Mouse (Mus musculus) CH12.LX (cell line): ENCODE measurements around the gene Foxs1. TPM values are rescaled to one million over a fixed set of nuclear protein-coding genes. Genes with fewer than 3 reads are reported as not detected.

ENCODE experiments used
- DNase-seq: peaks from one replicate; pipeline ENCODE4 v3.0.0-alpha.2; 2013; ENCODE audit errors: extremely low read depth
- H3K27ac ChIP-seq: 2 replicates; pipeline ENCODE4 v1.5.1; 2012; ENCODE audit warnings: low read depth, mild to moderate bottlenecking, control low read depth, moderate library complexity; ENCODE audit not compliant: insufficient read depth
- H3K27me3 ChIP-seq: replicated peaks from 2 replicates; pipeline ENCODE3; 2012; ENCODE audit warnings: inconsistent platforms
- H3K36me3 ChIP-seq, 2 experiments: replicated peaks in 1 of 2; 2 replicates each; pipeline versions ENCODE3 to v1.6.1; 2012; ENCODE audit warnings: inconsistent platforms in 1 of 2, low read length in 1 of 2, mild to moderate bottlenecking in 1 of 2, mixed read lengths in 1 of 2, moderate library complexity in 1 of 2; ENCODE audit not compliant: control insufficient read depth in 1 of 2, insufficient read depth in 1 of 2
- H3K4me1 ChIP-seq, 2 experiments: 2 replicates each; pipeline ENCODE4 v1.6.1; 2012; ENCODE audit warnings: inconsistent platforms in 1 of 2, moderate library complexity in 1 of 2; ENCODE audit not compliant: insufficient read depth in 2 of 2, control insufficient read depth in 1 of 2
- H3K4me2 ChIP-seq: 2 replicates; pipeline ENCODE4 v1.6.1; 2012; ENCODE audit warnings: low read depth, mild to moderate bottlenecking, control low read depth; ENCODE audit not compliant: poor library complexity, insufficient read depth, severe bottlenecking
- H3K4me3 ChIP-seq, 3 experiments: fragments of 150-350 bp in 1 of 3; sonication (generic) in 1 of 3; replicated peaks in 1 of 3; 2 replicates each; pipeline versions ENCODE3 to v1.5.1; 2011 to 2012; ENCODE audit warnings: low read depth in 2 of 3, low read length in 2 of 3, mild to moderate bottlenecking in 2 of 3, moderate library complexity in 2 of 3, control low read depth in 1 of 3, improper control_type of control experiment in 1 of 3, inconsistent platforms in 1 of 3, mixed read lengths in 1 of 3; ENCODE audit not compliant: poor library complexity in 1 of 3
- H3K79me2 ChIP-seq: replicated peaks from 2 replicates; pipeline ENCODE4 v1.6.1; 2012; ENCODE audit warnings: mild to moderate bottlenecking, moderate library complexity; ENCODE audit not compliant: control insufficient read depth, poor library complexity, insufficient read depth, severe bottlenecking; ENCODE audit errors: extremely low read depth
- H3K9ac ChIP-seq: 2 replicates; pipeline ENCODE4 v1.6.1; 2012; ENCODE audit warnings: low read depth, mild to moderate bottlenecking, control low read depth, moderate library complexity; ENCODE audit not compliant: insufficient read depth
- H3K9me3 ChIP-seq: replicated peaks from 2 replicates; pipeline ENCODE3; 2012; ENCODE audit warnings: low read length, inconsistent platforms, mixed read lengths
- CHD2 ChIP-seq: IDR thresholded peaks from 2 replicates; pipeline ENCODE4 v1.6.1; 2011; ENCODE audit warnings: low read length, improper control_type of control experiment
- CTCF ChIP-seq, 2 experiments: IDR thresholded peaks in 1 of 2; conservative IDR thresholded peaks in 1 of 2; 2 replicates each; pipeline ENCODE4 v1.5.1; 2011 to 2012; ENCODE audit warnings: low read depth in 2 of 2, low read length in 2 of 2, improper control_type of control experiment in 1 of 2, inconsistent platforms in 1 of 2, mild to moderate bottlenecking in 1 of 2, moderate library complexity in 1 of 2
- E2F4 ChIP-seq: IDR thresholded peaks from 2 replicates; pipeline ENCODE4 v1.6.1; 2011; ENCODE audit warnings: low read depth, low read length, improper control_type of control experiment; ENCODE audit not compliant: insufficient replicate concordance
- EP300 ChIP-seq: IDR thresholded peaks from 2 replicates; pipeline ENCODE4 v1.6.1; 2011; ENCODE audit warnings: low read length, improper control_type of control experiment
- ETS1 ChIP-seq: conservative IDR thresholded peaks from 2 replicates; pipeline ENCODE4 v1.6.1; 2012; ENCODE audit warnings: low read depth, mild to moderate bottlenecking, inconsistent platforms, low read length, improper control_type of control experiment, moderate library complexity
- GABPA ChIP-seq: IDR thresholded peaks from 2 replicates; pipeline ENCODE4 v1.6.1; 2012; ENCODE audit warnings: low read depth, low read length, improper control_type of control experiment, inconsistent platforms; ENCODE audit not compliant: insufficient replicate concordance
- HCFC1 ChIP-seq: IDR thresholded peaks from 2 replicates; pipeline ENCODE4 v1.6.1; 2012; ENCODE audit warnings: low read depth, mild to moderate bottlenecking, inconsistent platforms, low read length, improper control_type of control experiment
- IRF4 ChIP-seq: IDR thresholded peaks from 2 replicates; pipeline ENCODE4 v1.6.1; 2014; ENCODE audit warnings: low read depth, mild to moderate bottlenecking, inconsistent platforms, low read length, improper control_type of control experiment
- JUN ChIP-seq: IDR thresholded peaks from 2 replicates; pipeline ENCODE4 v1.6.1; 2011; ENCODE audit warnings: low read depth, mild to moderate bottlenecking, low read length, improper control_type of control experiment, moderate library complexity; ENCODE audit not compliant: insufficient read depth
- MAX ChIP-seq: IDR thresholded peaks from 2 replicates; pipeline ENCODE4 v1.6.1; 2011; ENCODE audit warnings: low read length, improper control_type of control experiment
- MAZ ChIP-seq: IDR thresholded peaks from 2 replicates; pipeline ENCODE4 v1.6.1; 2012; ENCODE audit warnings: low read depth, mild to moderate bottlenecking, inconsistent platforms, low read length, improper control_type of control experiment, moderate library complexity
- MYC ChIP-seq: IDR thresholded peaks from 2 replicates; pipeline ENCODE4 v1.6.1; 2011; ENCODE audit warnings: low read depth, mild to moderate bottlenecking, improper control_type of control experiment, low read length
- NRF1 ChIP-seq: IDR thresholded peaks from 2 replicates; pipeline ENCODE4 v1.6.1; 2014; ENCODE audit warnings: low read depth, mild to moderate bottlenecking, inconsistent platforms, low read length, improper control_type of control experiment, moderate library complexity
- POLR2A ChIP-seq: IDR thresholded peaks from 2 replicates; pipeline ENCODE4 v1.6.1; 2011; ENCODE audit warnings: low read depth, mild to moderate bottlenecking, improper control_type of control experiment, low read length
- POLR2AphosphoS2 ChIP-seq: IDR thresholded peaks from 2 replicates; pipeline ENCODE4 v1.6.1; 2011; ENCODE audit warnings: low read depth, low read length, improper control_type of control experiment
- RCOR1 ChIP-seq: conservative IDR thresholded peaks from 2 replicates; pipeline ENCODE4 v1.6.1; 2012; ENCODE audit warnings: low read depth, mild to moderate bottlenecking, inconsistent platforms, low read length, improper control_type of control experiment
- SIN3A ChIP-seq: IDR thresholded peaks from 2 replicates; pipeline ENCODE4 v1.6.1; 2012; ENCODE audit warnings: low read length, improper control_type of control experiment, inconsistent platforms
- TCF12 ChIP-seq: IDR thresholded peaks from 2 replicates; pipeline ENCODE4 v1.6.1; 2014; ENCODE audit warnings: low read depth, mild to moderate bottlenecking, inconsistent platforms, low read length, improper control_type of control experiment
- USF1 ChIP-seq: IDR thresholded peaks from 2 replicates; pipeline ENCODE4 v1.6.1; 2014; ENCODE audit warnings: low read depth, mild to moderate bottlenecking, inconsistent platforms, low read length, improper control_type of control experiment
- USF2 ChIP-seq: conservative IDR thresholded peaks from 2 replicates; pipeline ENCODE4 v1.6.1; 2011; ENCODE audit warnings: low read depth, low read length, improper control_type of control experiment
- ZC3H11A ChIP-seq: IDR thresholded peaks from 2 replicates; pipeline ENCODE4 v1.6.1; 2012; ENCODE audit warnings: low read depth, mild to moderate bottlenecking, inconsistent platforms, low read length, improper control_type of control experiment
- ZKSCAN1 ChIP-seq: IDR thresholded peaks from 2 replicates; pipeline ENCODE4 v1.6.1; 2012; ENCODE audit warnings: low read depth, inconsistent platforms, low read length, improper control_type of control experiment, borderline replicate concordance
- ZNF384 ChIP-seq: IDR thresholded peaks from 2 replicates; pipeline ENCODE4 v1.6.1; 2012; ENCODE audit warnings: low read depth, low read length, improper control_type of control experiment, inconsistent platforms
- dilution Hi-C: fragments of 300-500 bp; cut with MboI; formaldehyde crosslinking; loops from 2 replicates; pipeline ENCODE4 v1.14.3; 2020; ENCODE audit warnings: low sequenced_read_pairs; ENCODE audit not compliant: extremely low pct_unique_long_range_greater_than_20kb, extremely low pct_ligation_motif_present
- in situ Hi-C: fragments of 300-500 bp; cut with MboI; formaldehyde crosslinking; loops from 3 replicates; pipeline ENCODE4 v1.14.3; 2019; ENCODE audit warnings: low sequenced_read_pairs, low pct_ligation_motif_present, low pct_unique_long_range_greater_than_20kb, mixed read lengths
- polyA plus RNA-seq: library from polyadenylated mRNA; unstranded; fragments of >175 nt; gene quantifications from 2 replicates; pipeline ENCODE4 v1.2.1, GENCODE M21; 2012; ENCODE audit warnings: low read depth; ENCODE audit not compliant: insufficient read length
- total RNA-seq, 2 experiments: library from RNA; depleted of rRNA; stranded (reverse); fragments of 300-350 nt in 1 of 2; fragments of >200 nt in 1 of 2; gene quantifications; 2 replicates each; pipeline ENCODE4 v1.2.3; 2012 to 2014

Gene Foxs1
- total and polyA plus RNA-seq, 3 experiments: 6.1 to 9.5 (median 9.1) TPM

GRCm38 (mm10) chr2:152933614-152934013 is 606 bp upstream of the Foxs1 start (continued):
- TF ChIP-seq ZC3H11A: peak; percentile 40
- TF ChIP-seq MYC: no peak
- peak; percentile 31; the same call in 1 of the 2 replicates for TF ChIP-seq MAX
- peak; percentile 77 to 93 for TF ChIP-seq CTCF (conservative IDR thresholded peaks at IDR 0.05 in 1 of 2, IDR thresholded peaks at IDR 0.05 in 1 of 2; ENCODE audit: low read depth in 2 of 2, low read length in 2 of 2)
- TF ChIP-seq SIN3A: 0 out of 2 replicates have a peak, but pooled peaks have one; percentile 28
- no peak for TF ChIP-seq ETS1
- no peak for TF ChIP-seq E2F4
- no peak for TF ChIP-seq ZKSCAN1
- TF ChIP-seq JUN: no peak
- no peak for TF ChIP-seq GABPA
- peak; percentile 38; the same call in 1 of the 2 replicates for TF ChIP-seq IRF4
- TF ChIP-seq RCOR1: 0 out of 2 replicates have a peak, but pooled peaks have one; percentile 53
- TF ChIP-seq POLR2AphosphoS2: no peak
- TF ChIP-seq MAZ: peak; percentile 43; the same call in 1 of the 2 replicates
- TF ChIP-seq ZNF384: no peak
- 0 out of 2 replicates have a peak, but pooled peaks have one; percentile 20 for TF ChIP-seq EP300
- TF ChIP-seq USF2: no peak
- TF ChIP-seq POLR2A: no peak
- TF ChIP-seq USF1: no peak

GRCm38 (mm10) chr2:152931456-152932160 is 1.4 kb downstream of the Foxs1 start:
- H3K4me2 ChIP-seq: no peak overlapping the region
- H3K4me3 ChIP-seq: peak overlapping the region; percentile 12 to 57 (median 46)
- no peaks in the 10 kb centered on the region for H3K36me3 ChIP-seq
- dilution Hi-C loops: no loop called here
- no peak for TF ChIP-seq ETS1
- TF ChIP-seq JUN: no peak
- TF ChIP-seq HCFC1: no peak
- TF ChIP-seq EP300: no peak
- TF ChIP-seq CHD2: no peak
- TF ChIP-seq NRF1: no peak
- 0 out of 2 replicates have a peak, but pooled peaks have one; percentile 48 for TF ChIP-seq SIN3A
- TF ChIP-seq TCF12: no peak
- H3K4me1 ChIP-seq: peaks cover 11 to 72% of the 10 kb centered on the region in 2 experiments
- H3K27me3 ChIP-seq: peaks cover 27% of the 10 kb centered on the region
- H3K9ac ChIP-seq: no peak overlapping the region
- no peak for DNase-seq
- H3K9me3 ChIP-seq: no peaks in the 10 kb centered on the region
- H3K79me2 ChIP-seq: no peaks in the 10 kb centered on the region
- in situ Hi-C loops: no loop called here
- no peak overlapping the region for H3K27ac ChIP-seq
